Mouse (Mus musculus) kidney, adult 2 months (tissue): ENCODE measurements around the gene Uvrag. TPM values are rescaled to one million over a fixed set of nuclear protein-coding genes. Genes with fewer than 3 reads are reported as not detected.
"Not testable (repeated sequence)": the region's sequence is repeated elsewhere in the genome, so short reads cannot be mapped to it uniquely, and the experiment has no call there.

Experiments used
- DNase-seq: peaks from one replicate; pipeline ENCODE4 v3.0.0; 2021
- H3K27ac ChIP-seq: fragments of 200-500 bp; 2 replicates; pipeline ENCODE4 v1.5.1; 2012; ENCODE audit warnings: low read depth, low read length, control low read depth, inconsistent platforms; ENCODE audit not compliant: insufficient read depth
- H3K27me3 ChIP-seq: fragments of 200-500 bp; replicated peaks from 2 replicates; pipeline ENCODE4 v1.6.1; 2012; ENCODE audit warnings: mild to moderate bottlenecking, moderate library complexity, low read length, inconsistent platforms; ENCODE audit not compliant: control insufficient read depth, insufficient read depth
- H3K36me3 ChIP-seq: fragments of 200-500 bp; 2 replicates; pipeline ENCODE4 v1.6.1; 2012; ENCODE audit warnings: mild to moderate bottlenecking, moderate library complexity, low read length, inconsistent platforms; ENCODE audit not compliant: control insufficient read depth, insufficient read depth
- H3K4me1 ChIP-seq: fragments of 200-500 bp; 2 replicates; pipeline ENCODE4 v1.6.1; 2011; ENCODE audit warnings: low read length; ENCODE audit not compliant: control insufficient read depth, insufficient read depth
- H3K4me3 ChIP-seq: fragments of 200-500 bp; 2 replicates; pipeline ENCODE4 v1.5.1; 2011; ENCODE audit warnings: mild to moderate bottlenecking, low read depth, low read length, control low read depth; ENCODE audit not compliant: insufficient read depth
- CTCF ChIP-seq: fragments of 200-500 bp; conservative IDR thresholded peaks from 2 replicates; pipeline ENCODE4 v1.5.1; 2011; ENCODE audit warnings: low read depth, mild to moderate bottlenecking, control low read depth, low read length, moderate library complexity, mixed read lengths; ENCODE audit not compliant: insufficient read depth, insufficient read length
- POLR2A ChIP-seq: fragments of 200-500 bp; IDR thresholded peaks from one replicate; pipeline ENCODE4 v1.6.1; 2011; ENCODE audit warnings: low read depth, low read length, control low read depth
- WGBS: fragments of 180-500 bp; shearing (Covaris S2); methylation state at CpG from one replicate; pipeline ENCODE4 v1.1.7; 2018; 5-methylcytosine and 5-hydroxymethylcytosine counted together
- polyA plus RNA-seq: library from polyadenylated mRNA; depleted of rRNA; stranded (reverse); fragments of >200 nt; gene quantifications from 2 replicates; pipeline ENCODE4 v1.2.3, GENCODE M21; 2012

Uvrag gene
- polyA plus RNA-seq, 1 experiment, result 8.0 TPM

DNA sequence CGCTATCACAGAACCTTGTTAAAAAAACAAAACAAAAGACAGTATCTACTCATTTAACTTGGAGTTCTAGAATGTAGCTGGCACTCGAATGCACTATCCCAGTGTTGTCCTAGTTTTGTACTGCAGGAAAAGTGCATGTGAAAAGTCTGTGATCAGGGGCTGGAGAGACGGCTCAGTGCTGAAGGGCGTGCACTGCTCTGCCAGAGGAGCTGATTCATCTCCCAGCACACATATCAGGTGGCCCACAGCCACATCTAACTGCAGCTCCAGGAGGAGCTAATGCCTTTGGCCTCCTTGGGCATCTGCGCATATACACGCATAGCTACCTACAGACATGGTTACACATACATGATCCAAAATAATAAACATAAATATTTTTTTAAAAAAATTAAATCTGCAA is 159.5 kb downstream of the Uvrag start:
- H3K4me1 ChIP-seq, result no peaks in the 10 kb centered on the region
- no peaks in the 10 kb centered on the region for H3K27me3 ChIP-seq
- DNase-seq, result no peak
- no peak overlapping the region for H3K27ac ChIP-seq
- WGBS, result 87% methylated on average over 6 of the region's 6 CpGs
- H3K4me3 ChIP-seq, result no peak overlapping the region
- TF ChIP-seq CTCF, result no peak
- no peak for TF ChIP-seq POLR2A
- peaks cover 2% of the 10 kb centered on the region; the same call in 1 of the 2 replicates for H3K36me3 ChIP-seq

DNA sequence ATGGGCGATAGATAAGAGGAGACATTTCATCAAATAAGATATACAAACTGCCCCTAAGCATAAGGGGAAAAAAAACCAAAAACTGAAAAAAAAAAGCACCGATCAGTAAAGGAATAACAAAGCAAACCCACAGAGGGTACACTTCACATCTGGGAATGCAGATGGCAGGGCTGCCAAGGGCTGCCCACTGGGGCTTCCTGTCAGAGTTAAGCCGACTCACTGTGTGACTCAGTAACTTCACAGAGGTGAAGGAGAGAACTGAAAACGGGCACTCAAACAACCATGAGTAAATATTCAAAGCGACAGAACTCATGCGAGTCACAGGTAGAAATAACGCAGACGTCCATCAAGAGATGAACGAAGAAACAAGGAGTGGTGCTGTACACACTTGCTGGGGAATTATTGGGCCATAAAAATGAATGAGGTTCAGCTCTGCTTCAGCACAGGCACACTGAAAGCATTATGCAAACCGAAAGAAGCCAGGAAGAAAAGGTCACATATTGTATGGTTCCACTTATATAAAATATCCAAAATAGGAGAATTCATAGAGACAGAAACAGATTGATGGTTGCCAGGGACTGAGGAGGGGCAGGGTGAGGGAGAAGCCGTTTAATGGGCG is 164.0 kb downstream of the Uvrag start:
- no peak for TF ChIP-seq CTCF
- no peak for TF ChIP-seq POLR2A
- WGBS, result 69% methylated on average over 12 of the region's 12 CpGs

DNA sequence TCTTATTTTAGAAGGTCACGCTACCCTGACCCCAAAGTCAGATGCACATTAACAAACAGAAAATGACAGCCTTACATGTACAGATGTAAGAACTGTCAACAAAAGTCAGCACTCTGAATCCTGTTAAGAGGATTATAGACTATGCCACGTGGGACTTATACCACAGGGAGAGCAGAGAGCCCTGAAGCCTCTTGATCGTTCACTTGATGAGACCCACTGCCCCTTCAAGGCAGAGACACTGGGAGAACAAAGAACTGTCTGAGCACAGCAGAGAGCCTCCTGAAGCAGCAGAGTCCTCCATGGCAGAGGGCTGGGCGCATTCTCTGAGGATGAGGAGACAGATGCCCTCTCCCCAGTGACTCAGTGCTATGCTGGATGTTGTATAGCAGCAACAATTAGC is 166.4 kb downstream of the Uvrag start:
- peaks cover 1% of the 10 kb centered on the region; the same call in 1 of the 2 replicates for H3K36me3 ChIP-seq
- DNase-seq, result no peak
- no peak overlapping the region for H3K4me3 ChIP-seq
- H3K4me1 ChIP-seq, result no peaks in the 10 kb centered on the region
- H3K27ac ChIP-seq, result no peak overlapping the region
- no peaks in the 10 kb centered on the region for H3K27me3 ChIP-seq
- no peak for TF ChIP-seq CTCF
- TF ChIP-seq POLR2A, result no peak
- 72% methylated on average over 4 of the region's 4 CpGs for WGBS

More for the DNA sequence above, 164.0 kb downstream of the Uvrag start:
- Histone ChIP-seq H3K4me1 (no peaks in the 10 kb centered on the region), H3K36me3 (peaks cover 2% of the 10 kb centered on the region; the same call in 1 of the 2 replicates), H3K27ac (no peak overlapping the region), H3K27me3 (no peaks in the 10 kb centered on the region), H3K4me3 (no peak overlapping the region)
- no peak for DNase-seq

DNA sequence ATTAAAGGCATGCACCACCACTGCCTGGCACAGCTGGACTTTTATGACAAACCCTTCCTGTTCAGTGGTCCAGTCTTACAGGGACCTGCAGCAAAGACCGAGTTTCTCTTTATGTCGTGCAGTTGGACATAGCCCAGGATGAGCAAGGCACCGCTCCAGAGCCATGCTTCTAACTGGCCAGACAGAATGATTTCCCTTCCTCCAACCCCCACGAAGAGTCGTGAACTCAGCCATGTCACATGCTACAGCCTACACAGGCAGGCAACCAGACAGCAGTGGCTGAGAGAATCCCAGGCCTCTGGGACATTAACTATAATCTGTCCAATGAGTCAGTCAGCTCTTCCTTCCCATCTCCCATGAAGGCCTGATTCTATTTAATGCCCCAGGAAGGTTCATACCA is 170.2 kb downstream of the Uvrag start:
- TF ChIP-seq POLR2A (no peak), CTCF (no peak)

DNA sequence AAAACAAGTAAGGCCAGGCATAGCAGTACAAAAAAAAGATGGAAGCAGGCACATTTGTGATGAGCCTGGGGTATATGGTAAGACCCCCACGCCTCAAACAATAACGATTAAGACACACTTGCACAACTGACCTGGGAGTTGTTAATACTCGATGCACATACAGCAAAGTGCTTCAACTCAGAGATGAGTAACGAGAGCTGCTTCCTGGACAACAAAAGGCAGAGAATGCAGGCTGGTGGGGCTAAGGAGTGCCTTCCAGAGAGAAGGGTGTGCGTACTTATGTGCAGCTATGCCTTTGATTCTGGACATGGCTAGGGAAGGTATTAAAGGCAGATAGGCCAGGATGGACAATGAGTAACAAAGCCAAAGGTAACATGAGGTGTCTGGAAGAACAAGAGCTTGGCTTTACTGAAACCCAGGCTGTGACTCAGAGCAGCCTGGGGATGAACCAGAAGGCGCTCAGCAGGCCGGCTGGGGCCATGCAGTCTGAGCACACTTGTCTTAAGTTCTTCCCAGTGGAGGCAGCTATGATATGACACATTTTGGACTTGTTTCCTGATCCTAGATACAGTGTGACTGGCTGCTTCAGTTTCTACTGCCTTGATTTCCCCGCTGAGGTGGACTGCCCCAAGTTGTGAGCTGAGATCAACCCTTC is 172.1 kb downstream of the Uvrag start:
- Histone ChIP-seq H3K36me3 (no peaks in the 10 kb centered on the region), H3K4me3 (no peak overlapping the region), H3K27me3 (no peaks in the 10 kb centered on the region), H3K27ac (no peak overlapping the region), H3K4me1 (no peaks in the 10 kb centered on the region)
- WGBS, result 80% methylated on average over 8 of the region's 8 CpGs
- no peak for DNase-seq
- TF ChIP-seq POLR2A (no peak), CTCF (no peak)

More for the DNA sequence above, 170.2 kb downstream of the Uvrag start:
- Histone ChIP-seq H3K4me1 (no peaks in the 10 kb centered on the region), H3K36me3 (no peaks in the 10 kb centered on the region), H3K27me3 (no peaks in the 10 kb centered on the region), H3K27ac (no peak overlapping the region), H3K4me3 (no peak overlapping the region)
- 51% methylated on average over 5 of the region's 5 CpGs for WGBS
- DNase-seq, result peak; percentile 38

DNA sequence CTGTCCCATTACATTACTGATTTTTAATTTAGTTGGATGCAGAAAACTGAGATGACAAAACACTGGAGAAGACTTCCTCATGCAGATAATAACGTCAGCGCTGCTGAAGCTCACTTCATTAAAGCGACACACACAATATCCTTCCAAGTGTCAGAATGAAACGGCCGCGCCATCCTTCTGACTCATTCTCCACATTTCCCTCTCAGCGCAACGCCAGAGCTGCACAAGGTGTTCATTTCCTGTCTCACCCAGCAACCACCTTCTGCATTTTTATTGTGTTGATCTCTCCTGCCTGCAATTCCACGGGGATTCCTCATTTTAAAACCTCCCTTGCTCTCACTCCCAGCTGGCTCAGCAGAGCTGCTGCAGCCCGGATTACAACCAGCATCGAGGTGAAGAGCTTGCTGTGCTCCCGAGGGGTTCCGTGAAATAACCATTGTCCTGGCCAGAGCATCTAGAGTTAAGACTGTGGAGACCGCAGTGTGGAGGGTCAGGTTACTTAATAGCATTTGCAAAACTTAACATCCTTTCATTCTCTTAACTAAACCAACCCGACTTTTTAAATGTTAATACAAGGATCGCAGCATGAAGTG is 172.8 kb downstream of the Uvrag start:
- WGBS, result 42% methylated on average over 16 of the region's 16 CpGs
- no peak overlapping the region for H3K27ac ChIP-seq

DNA sequence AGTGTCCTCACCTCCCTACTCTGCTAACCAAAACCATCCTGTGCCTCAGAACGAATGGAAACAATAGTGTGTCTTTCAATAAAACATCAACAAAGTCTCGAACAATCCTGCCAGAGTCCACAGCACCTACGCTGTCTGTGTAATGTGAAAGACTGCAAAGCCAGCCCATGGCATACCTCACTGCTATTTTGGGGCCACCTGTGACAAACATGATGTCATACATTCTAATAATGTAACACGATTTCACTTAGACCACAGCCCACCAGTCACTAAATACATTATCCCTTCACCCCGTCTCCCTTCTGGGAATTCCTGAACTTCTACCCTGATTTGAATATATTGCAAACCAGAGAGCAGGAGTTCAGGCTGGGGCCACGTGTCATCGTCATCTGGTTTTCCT is 173.3 kb downstream of the Uvrag start:
- Histone ChIP-seq H3K4me3 (no peak overlapping the region), H3K27ac (no peak overlapping the region), H3K36me3 (no peaks in the 10 kb centered on the region), H3K4me1 (no peaks in the 10 kb centered on the region), H3K27me3 (no peaks in the 10 kb centered on the region)
- TF ChIP-seq CTCF, result no peak
- TF ChIP-seq POLR2A, result no peak
- 69% methylated on average over 7 of the region's 7 CpGs for WGBS
- no peak for DNase-seq

More for the DNA sequence above, 172.8 kb downstream of the Uvrag start:
- TF ChIP-seq POLR2A (no peak), CTCF (no peak)
- no peak for DNase-seq
- no peak overlapping the region for H3K4me3 ChIP-seq
- H3K27me3 ChIP-seq, result no peaks in the 10 kb centered on the region
- H3K36me3 ChIP-seq, result no peaks in the 10 kb centered on the region
- H3K4me1 ChIP-seq, result no peaks in the 10 kb centered on the region

DNA sequence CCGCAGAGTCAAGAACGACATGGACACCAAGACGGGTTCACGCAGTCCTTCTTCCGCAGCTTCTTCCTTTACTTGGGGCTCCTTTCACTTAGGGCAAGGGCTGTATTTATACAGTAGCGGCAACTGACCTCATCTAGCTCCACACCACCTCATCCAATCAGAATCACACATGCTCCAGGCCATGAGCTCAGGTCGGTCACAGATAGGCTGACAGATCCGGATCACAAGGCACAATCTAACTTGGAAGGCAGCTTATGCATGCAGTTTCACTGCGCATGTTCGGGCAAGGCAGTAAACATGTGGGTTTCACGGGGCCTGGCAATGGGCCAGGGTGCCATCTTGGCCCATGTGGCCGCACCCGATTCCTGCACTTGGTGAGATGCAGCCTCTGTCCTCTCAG is 177.4 kb downstream of the Uvrag start:
- not testable (repeated sequence) for H3K4me1 ChIP-seq, DNase-seq, H3K27ac ChIP-seq, H3K4me3 ChIP-seq, H3K27me3 ChIP-seq, H3K36me3 ChIP-seq
- WGBS, result 91% methylated on average over 13 of the region's 13 CpGs
